In the genomic region with DNA sequence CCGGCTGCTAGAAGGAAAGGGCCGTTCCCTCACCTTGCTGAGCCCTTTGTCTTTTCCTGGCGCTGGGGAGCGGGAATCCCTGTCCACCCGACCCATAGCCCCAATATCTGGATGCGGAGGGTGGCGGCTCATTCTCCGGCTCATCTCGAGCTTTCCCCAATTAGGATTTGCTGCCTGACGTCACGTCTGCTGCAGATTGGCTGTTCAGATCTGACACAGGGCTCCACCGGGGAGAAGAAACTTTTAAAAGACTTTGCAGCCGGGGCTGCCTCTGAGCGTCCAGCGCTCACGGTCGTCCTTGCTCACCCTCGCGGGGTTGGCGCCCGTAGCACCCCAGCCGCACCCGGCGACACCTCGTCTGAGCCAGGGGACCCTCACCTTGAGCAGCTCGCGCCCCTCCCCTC, we compare ENCODE assay signal across 8 mouse cellular contexts. TPM values are rescaled to one million over a fixed set of nuclear protein-coding genes. Genes with fewer than 3 reads are reported as not detected.
DNase-seq lines count a peak whose midpoint lies in the region; ATAC-seq and TF ChIP-seq lines count a peak whose summit lies in the region.

A gene (plus strand): TSS at position 288 of the 404 bp plus-strand sequence.

- peak; percentile 80 for ATAC-seq in embryonic facial prominence, embryonic 12.5 days (ENCODE audit: insufficient number of reproducible peaks, insufficient read depth, low FRiP score, low TSS enrichment)
- peak; percentile 77 for ATAC-seq in liver, embryonic 11.5 days (replicated peaks; ENCODE audit: low FRiP score)
- ATAC-seq in midbrain, embryonic 16.5 days: peak; percentile 89

- peak; percentile 64 for DNase-seq in ovary, adult 18-20 months (ENCODE audit: low spot score)
- DNase-seq in ovary, postnatal 36 days (ENCODE audit: low spot score): no peak
- peak; percentile 79 to 84 for DNase-seq in heart, adult 9 months (ENCODE audit: low spot score in 2 of 2)
- DNase-seq in kidney, adult 2 months: peak; percentile 79
- DNase-seq in liver, embryonic 11.5 days (ENCODE audit: low spot score): peak; percentile 74

- peak within 1 kb of the TSS; percentile 71 for H3K4me3 ChIP-seq in embryonic facial prominence, embryonic 12.5 days
- H3K4me3 ChIP-seq in kidney, adult 2 months (ENCODE audit: insufficient read depth, low read depth, low read length): peak within 1 kb of the TSS; percentile 51
- H3K4me3 ChIP-seq in liver, embryonic 11.5 days (ENCODE audit: low read depth, low read length): peak within 1 kb of the TSS; percentile 69
- peak within 1 kb of the TSS; percentile 84 for H3K4me3 ChIP-seq in midbrain, embryonic 16.5 days (ENCODE audit: low read depth, low read length)
- H3K4me3 ChIP-seq in testis, adult 2 months (ENCODE audit: control insufficient read depth, low read depth, low read length): peak within 1 kb of the TSS; percentile 38

- no peak for TF ChIP-seq CTCF in kidney, adult 2 months (conservative IDR thresholded peaks at IDR 0.05; ENCODE audit: insufficient read depth, insufficient read length, low read depth, low read length)
- no peak for TF ChIP-seq CTCF in testis, adult 2 months (IDR thresholded peaks at IDR 0.05; ENCODE audit: control insufficient read depth, insufficient read depth, insufficient replicate concordance, low read depth, low read length)

- under 1% methylated on average over 25 of the region's 27 CpGs for WGBS in embryonic facial prominence, embryonic 12.5 days
- WGBS in kidney, adult 2 months: under 1% methylated on average over 26 of the region's 27 CpGs
- WGBS in liver, embryonic 11.5 days: under 1% methylated on average over 26 of the region's 27 CpGs
- WGBS in midbrain, embryonic 16.5 days: under 1% methylated on average over 27 of the region's 27 CpGs

- H3K9me3 ChIP-seq in embryonic facial prominence, embryonic 12.5 days: no peaks in the 10 kb centered on the region
- no peaks in the 10 kb centered on the region for H3K9me3 ChIP-seq in liver, embryonic 11.5 days (ENCODE audit: control insufficient read depth, low read length)
- no peaks in the 10 kb centered on the region for H3K9me3 ChIP-seq in midbrain, embryonic 16.5 days (replicated peaks; ENCODE audit: control insufficient read depth, low read length, poor library complexity, severe bottlenecking)

- H3K36me3 ChIP-seq in embryonic facial prominence, embryonic 12.5 days: 0 out of 2 replicates have a peak, but pooled peaks cover 2% of the 10 kb centered on the region
- H3K36me3 ChIP-seq in kidney, adult 2 months (ENCODE audit: control insufficient read depth, insufficient read depth, low read length): no peaks in the 10 kb centered on the region
- no peaks in the 10 kb centered on the region for H3K36me3 ChIP-seq in liver, embryonic 11.5 days (ENCODE audit: control insufficient read depth, insufficient read depth, low read length)
- no peaks in the 10 kb centered on the region for H3K36me3 ChIP-seq in midbrain, embryonic 16.5 days (ENCODE audit: control insufficient read depth, insufficient read depth, low read length)
- H3K36me3 ChIP-seq in testis, adult 2 months (ENCODE audit: control insufficient read depth, insufficient read depth, low read length): no peaks in the 10 kb centered on the region

- H3K27me3 ChIP-seq in embryonic facial prominence, embryonic 12.5 days: no peaks in the 10 kb centered on the region
- H3K27me3 ChIP-seq in kidney, adult 2 months (replicated peaks; ENCODE audit: control insufficient read depth, insufficient read depth, low read length): no peaks in the 10 kb centered on the region
- H3K27me3 ChIP-seq in liver, embryonic 11.5 days (replicated peaks; ENCODE audit: control insufficient read depth, insufficient read depth, low read length): peaks cover 7% of the 10 kb centered on the region; the same call in 1 of the 2 replicates
- no peaks in the 10 kb centered on the region; the same call in 1 of the 2 replicates for H3K27me3 ChIP-seq in midbrain, embryonic 16.5 days (ENCODE audit: control insufficient read depth, insufficient read depth, low read depth, low read length)
- H3K27me3 ChIP-seq in testis, adult 2 months (ENCODE audit: control insufficient read depth, insufficient read depth, low read length): no peaks in the 10 kb centered on the region

- H3K27ac ChIP-seq in embryonic facial prominence, embryonic 12.5 days: peak within 1 kb of the TSS; percentile 91
- H3K27ac ChIP-seq in kidney, adult 2 months (ENCODE audit: insufficient read depth, low read depth, low read length): peak within 1 kb of the TSS; percentile 12; the same call in 1 of the 2 replicates
- H3K27ac ChIP-seq in liver, embryonic 11.5 days (ENCODE audit: low read depth, low read length): peak within 1 kb of the TSS; percentile 76
- peak within 1 kb of the TSS; percentile 38; the same call in 1 of the 2 replicates for H3K27ac ChIP-seq in midbrain, embryonic 16.5 days (ENCODE audit: low read length)
- no peak within 1 kb of the TSS; the same call in 1 of the 2 replicates for H3K27ac ChIP-seq in testis, adult 2 months (ENCODE audit: control insufficient read depth, insufficient read depth, low read depth, low read length)

- H3K4me2 ChIP-seq in embryonic facial prominence, embryonic 12.5 days (replicated peaks): peak within 1 kb of the TSS; percentile 72
- peak within 1 kb of the TSS; percentile 96 for H3K4me2 ChIP-seq in liver, embryonic 11.5 days
- peak within 1 kb of the TSS; percentile 100 for H3K4me2 ChIP-seq in midbrain, embryonic 16.5 days (ENCODE audit: low read length)

- peaks cover 13% of the 10 kb centered on the region for H3K4me1 ChIP-seq in embryonic facial prominence, embryonic 12.5 days
- H3K4me1 ChIP-seq in kidney, adult 2 months (ENCODE audit: control insufficient read depth, insufficient read depth, low read length): no peaks in the 10 kb centered on the region
- peaks cover 3% of the 10 kb centered on the region; the same call in 1 of the 2 replicates for H3K4me1 ChIP-seq in liver, embryonic 11.5 days (replicated peaks; ENCODE audit: control insufficient read depth, insufficient read depth, low read length)
- peaks cover 11% of the 10 kb centered on the region for H3K4me1 ChIP-seq in midbrain, embryonic 16.5 days (ENCODE audit: control insufficient read depth, insufficient read depth, low read length)
- peaks cover 2% of the 10 kb centered on the region for H3K4me1 ChIP-seq in testis, adult 2 months (ENCODE audit: control insufficient read depth, insufficient read depth, low read length)

- H3K9ac ChIP-seq in embryonic facial prominence, embryonic 12.5 days: peak within 1 kb of the TSS; percentile 71
- H3K9ac ChIP-seq in liver, embryonic 11.5 days (ENCODE audit: low read depth, low read length): peak within 1 kb of the TSS; percentile 62
- peak within 1 kb of the TSS; percentile 70 for H3K9ac ChIP-seq in midbrain, embryonic 16.5 days (ENCODE audit: low read depth, low read length)

- TF ChIP-seq POLR2A in kidney, adult 2 months (IDR thresholded peaks at IDR 0.05; ENCODE audit: low read depth, low read length): no peak
- TF ChIP-seq POLR2A in testis, adult 2 months (IDR thresholded peaks at IDR 0.05; ENCODE audit: control insufficient read depth, low read depth, low read length): no peak

RNA-seq across cellular contexts. Expression of the gene that starts here (rescaled TPM):
- 34.9 and 36.7 TPM in 2 replicates for polyA plus RNA-seq in embryonic facial prominence, embryonic 12.5 days (2016; fragmentation: Nextera tagmentation; extraction: Ambion mirVana)
- 8.8 and 10.2 TPM in 2 replicates for polyA plus RNA-seq in kidney, adult 2 months (2012; rRNA removed)
- polyA plus RNA-seq in liver, embryonic 11.5 days (2014; fragmentation: Nextera tagmentation; extraction: Ambion mirVana): 14.2 and 15.6 TPM in 2 replicates
- polyA plus RNA-seq in midbrain, embryonic 16.5 days (2015; fragmentation: Nextera tagmentation; extraction: Ambion mirVana): 0.94 and 1.1 TPM in 2 replicates
- polyA plus RNA-seq in testis, adult 2 months (2012; rRNA removed): 2.8 and 2.9 TPM in 2 replicates
